Mouse (Mus musculus) ES-Bruce4 (cell line): ENCODE data around the gene Cdh13.

Source experiments
- CTCF ChIP-seq: IDR thresholded peaks from one replicate; pipeline ENCODE4 v1.8.1; 2011; ENCODE audit warnings: low read depth, low read length
- EP300 ChIP-seq: IDR thresholded peaks from 2 replicates; pipeline ENCODE4 v1.6.1; 2011; ENCODE audit warnings: low read depth, low read length; ENCODE audit not compliant: insufficient read depth

DNA sequence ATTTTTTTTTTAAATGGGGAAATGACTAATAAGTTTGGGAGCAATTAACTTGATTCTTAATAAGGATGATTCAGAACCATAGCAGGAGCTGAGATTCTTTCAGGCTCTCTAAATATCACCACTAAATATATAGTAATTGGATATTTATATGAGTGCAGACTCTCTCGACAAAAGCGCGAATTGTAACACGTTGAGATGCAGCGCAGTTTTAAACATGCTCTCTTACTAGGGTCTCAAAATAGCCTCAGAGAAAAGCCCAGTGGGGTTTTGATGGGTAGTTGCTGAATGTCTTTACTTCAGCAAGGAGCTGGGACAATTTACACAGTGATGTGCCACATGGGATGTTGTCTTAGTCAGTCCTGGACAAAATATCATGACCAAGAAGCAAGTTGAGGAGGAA lies 442.1 kb downstream of the Cdh13 start:
- TF ChIP-seq EP300 (no peak), CTCF (no peak)
